Mouse (Mus musculus): ENCODE results near the gene Osbpl5. TPM values are rescaled to one million over a fixed set of nuclear protein-coding genes. Genes with fewer than 3 reads are reported as not detected.

Gene Osbpl5
- polyA plus RNA-seq, 1 experiment from 2014 or later = 47.7 TPM

- DNase-seq (ENCODE audit: low spot score) (peak; percentile 61), ATAC-seq (ENCODE audit: low read depth) (no peak)
- Histone ChIP-seq H3K4me2 (ENCODE audit: low read depth, low read length) (no peak overlapping the region), H3K27me3 (replicated peaks; ENCODE audit: control insufficient read depth, insufficient read depth, low read length) (peaks cover 5% of the 10 kb centered on the region; the same call in 1 of the 2 replicates), H3K9ac (ENCODE audit: low read depth, low read length) (no peak overlapping the region), H3K4me1 (ENCODE audit: control insufficient read depth, insufficient read depth, low read length) (no peaks in the 10 kb centered on the region), H3K9me3 (ENCODE audit: control insufficient read depth, low read length) (no peaks in the 10 kb centered on the region), H3K27ac (replicated peaks; ENCODE audit: low read depth, low read length) (no peak overlapping the region), H3K36me3 (ENCODE audit: control insufficient read depth, insufficient read depth, low read length) (no peaks in the 10 kb centered on the region), H3K4me3 (ENCODE audit: low read depth, low read length) (no peak overlapping the region)
- WGBS = 12% methylated on average over 3 of the region's 3 CpGs
Observed at GRCm38 (mm10) chr7:143763794-143764193, 7.0 kb upstream of the Osbpl5 start.

- DNase-seq (ENCODE audit: low spot score) = no peak
- H3K9me3 ChIP-seq (ENCODE audit: control insufficient read depth, low read length) = no peaks in the 10 kb centered on the region
- WGBS = 65% methylated on average over 3 of the region's 3 CpGs
- H3K36me3 ChIP-seq (ENCODE audit: control insufficient read depth, insufficient read depth, low read length) = no peaks in the 10 kb centered on the region
- H3K4me2 ChIP-seq (ENCODE audit: low read depth, low read length) = no peak overlapping the region
- no peaks in the 10 kb centered on the region; the same call in none of the 2 replicates for H3K27me3 ChIP-seq (replicated peaks; ENCODE audit: control insufficient read depth, insufficient read depth, low read length)
- no peak overlapping the region for H3K27ac ChIP-seq (replicated peaks; ENCODE audit: low read depth, low read length)
- no peak for ATAC-seq (ENCODE audit: low read depth)
- H3K4me1 ChIP-seq (ENCODE audit: control insufficient read depth, insufficient read depth, low read length) = 0 out of 2 replicates have a peak, but pooled peaks cover 7% of the 10 kb centered on the region
- no peak overlapping the region for H3K4me3 ChIP-seq (ENCODE audit: low read depth, low read length)
- H3K9ac ChIP-seq (ENCODE audit: low read depth, low read length) = no peak overlapping the region
Observed at GRCm38 (mm10) chr7:143758956-143759355, 2.2 kb upstream of the Osbpl5 start.

GRCm38 (mm10) chr7:143757696-143758095 is 911 bp upstream of the Osbpl5 start:
- ATAC-seq (ENCODE audit: low read depth) (no peak), DNase-seq (ENCODE audit: low spot score) (no peak)
- 65% methylated on average over 3 of the region's 3 CpGs for WGBS
- H3K36me3 ChIP-seq (ENCODE audit: control insufficient read depth, insufficient read depth, low read length) = no peaks in the 10 kb centered on the region
- no peak overlapping the region for H3K4me3 ChIP-seq (ENCODE audit: low read depth, low read length)
- H3K27me3 ChIP-seq (replicated peaks; ENCODE audit: control insufficient read depth, insufficient read depth, low read length) = no peaks in the 10 kb centered on the region; the same call in none of the 2 replicates
- H3K9me3 ChIP-seq (ENCODE audit: control insufficient read depth, low read length) = no peaks in the 10 kb centered on the region
- H3K9ac ChIP-seq (ENCODE audit: low read depth, low read length) = no peak overlapping the region
- no peak overlapping the region for H3K27ac ChIP-seq (replicated peaks; ENCODE audit: low read depth, low read length)
- H3K4me1 ChIP-seq (ENCODE audit: control insufficient read depth, insufficient read depth, low read length) = 0 out of 2 replicates have a peak, but pooled peaks cover 7% of the 10 kb centered on the region
- H3K4me2 ChIP-seq (ENCODE audit: low read depth, low read length) = peak overlapping the region; percentile 67

- DNase-seq (ENCODE audit: low spot score) = peak; percentile 92
- no peaks in the 10 kb centered on the region; the same call in none of the 2 replicates for H3K27me3 ChIP-seq (replicated peaks; ENCODE audit: control insufficient read depth, insufficient read depth, low read length)
- H3K9me3 ChIP-seq (ENCODE audit: control insufficient read depth, low read length) = no peaks in the 10 kb centered on the region
- WGBS = 7% methylated on average over 15 of the region's 15 CpGs
- H3K36me3 ChIP-seq (ENCODE audit: control insufficient read depth, insufficient read depth, low read length) = no peaks in the 10 kb centered on the region
- ATAC-seq (ENCODE audit: low read depth) = peak; percentile 90
- no peak overlapping the region for H3K27ac ChIP-seq (replicated peaks; ENCODE audit: low read depth, low read length)
- H3K4me3 ChIP-seq (ENCODE audit: low read depth, low read length) = peak overlapping the region; percentile 37
- H3K9ac ChIP-seq (ENCODE audit: low read depth, low read length) = no peak overlapping the region
- H3K4me1 ChIP-seq (ENCODE audit: control insufficient read depth, insufficient read depth, low read length) = 0 out of 2 replicates have a peak, but pooled peaks cover 7% of the 10 kb centered on the region
- peak overlapping the region; percentile 67 for H3K4me2 ChIP-seq (ENCODE audit: low read depth, low read length)
Observed at GRCm38 (mm10) chr7:143757027-143757390, 224 bp upstream of the Osbpl5 start.

DNA sequence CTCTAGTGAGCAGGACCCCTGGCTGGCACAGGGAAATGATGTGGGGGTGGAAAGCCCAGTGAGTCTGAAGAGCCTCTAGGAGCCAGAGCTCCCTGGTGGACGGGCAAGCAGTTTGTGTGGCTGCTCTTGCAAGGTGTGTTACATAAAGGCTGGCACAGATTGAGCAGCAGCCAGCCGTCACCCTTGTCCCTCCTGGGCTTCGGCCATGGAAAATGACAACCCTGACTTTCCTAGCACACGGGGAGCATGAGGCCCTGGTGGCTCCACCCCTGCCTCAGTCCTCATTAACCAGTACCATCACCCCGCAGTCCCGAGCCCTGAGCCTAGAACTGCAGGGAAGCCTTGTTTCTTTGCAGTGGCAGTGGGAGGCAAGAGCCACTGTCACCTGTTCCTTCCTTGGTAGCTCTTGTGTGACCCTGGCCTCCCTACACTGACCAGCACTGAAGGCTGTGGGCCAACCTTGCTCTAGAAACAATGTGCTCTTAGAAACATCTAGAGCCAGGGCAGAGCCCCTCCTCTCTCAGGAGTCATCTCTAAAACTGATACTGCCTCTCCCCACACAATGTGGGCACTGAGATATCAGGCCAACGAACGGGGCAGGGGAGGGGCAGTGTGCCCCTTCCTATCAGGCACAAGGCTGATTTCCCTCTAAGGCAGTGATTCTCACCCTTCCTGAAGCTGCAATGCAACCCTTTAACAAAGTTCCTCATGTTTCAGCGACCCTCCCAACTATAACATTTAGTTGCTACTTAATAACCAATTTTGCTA is 1.2 kb downstream of the Osbpl5 start:
- Histone ChIP-seq H3K9ac (ENCODE audit: low read depth, low read length) (no peak overlapping the region), H3K9me3 (ENCODE audit: control insufficient read depth, low read length) (no peaks in the 10 kb centered on the region), H3K27ac (replicated peaks; ENCODE audit: low read depth, low read length) (no peak overlapping the region), H3K27me3 (replicated peaks; ENCODE audit: control insufficient read depth, insufficient read depth, low read length) (no peaks in the 10 kb centered on the region; the same call in none of the 2 replicates), H3K4me2 (ENCODE audit: low read depth, low read length) (no peak overlapping the region), H3K4me3 (ENCODE audit: low read depth, low read length) (no peak overlapping the region), H3K36me3 (ENCODE audit: control insufficient read depth, insufficient read depth, low read length) (no peaks in the 10 kb centered on the region), H3K4me1 (ENCODE audit: control insufficient read depth, insufficient read depth, low read length) (0 out of 2 replicates have a peak, but pooled peaks cover 7% of the 10 kb centered on the region)
- no peak for ATAC-seq (ENCODE audit: low read depth)
- 71% methylated on average over 9 of the region's 9 CpGs for WGBS
- no peak for DNase-seq (ENCODE audit: low spot score)

DNA sequence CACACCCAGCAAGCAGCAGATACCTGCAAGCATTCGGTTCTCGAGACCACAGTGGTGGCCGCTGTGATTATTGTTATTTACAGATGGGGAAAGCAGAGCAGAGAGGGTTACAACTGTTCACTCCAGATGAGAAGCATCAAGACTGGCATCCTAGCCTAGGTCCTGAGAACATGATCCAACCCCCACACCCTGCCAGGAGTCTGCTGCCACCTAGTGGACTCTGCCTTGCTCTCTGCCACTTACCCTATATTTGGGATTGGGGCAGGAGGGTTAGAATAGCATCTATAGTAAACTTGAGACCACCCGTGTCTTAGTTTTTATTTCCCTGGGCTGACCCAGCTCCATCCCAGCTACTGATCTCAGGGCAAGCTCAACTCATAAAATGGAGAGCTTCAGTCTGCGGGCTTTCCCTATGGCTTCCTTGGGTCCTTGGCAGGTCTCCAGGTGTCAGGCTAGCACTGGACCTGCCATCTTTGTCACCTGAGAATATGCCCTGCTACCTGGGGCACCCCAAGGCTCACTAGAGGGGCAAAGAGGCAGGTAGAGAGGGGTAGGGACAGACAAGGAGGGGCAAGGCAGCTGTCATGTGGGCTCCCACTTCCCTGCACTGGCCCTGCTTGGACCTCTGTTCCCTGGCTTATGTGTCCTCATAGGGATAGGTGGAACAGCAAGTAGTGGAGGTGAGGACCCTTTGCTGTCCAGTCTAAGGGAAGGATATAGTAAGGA is 2.6 kb downstream of the Osbpl5 start:
- Histone ChIP-seq H3K27ac (replicated peaks; ENCODE audit: low read depth, low read length) (no peak overlapping the region), H3K4me2 (ENCODE audit: low read depth, low read length) (no peak overlapping the region), H3K27me3 (replicated peaks; ENCODE audit: control insufficient read depth, insufficient read depth, low read length) (no peaks in the 10 kb centered on the region; the same call in none of the 2 replicates), H3K9ac (ENCODE audit: low read depth, low read length) (no peak overlapping the region), H3K9me3 (ENCODE audit: control insufficient read depth, low read length) (no peaks in the 10 kb centered on the region), H3K36me3 (ENCODE audit: control insufficient read depth, insufficient read depth, low read length) (no peaks in the 10 kb centered on the region), H3K4me1 (ENCODE audit: control insufficient read depth, insufficient read depth, low read length) (0 out of 2 replicates have a peak, but pooled peaks cover 7% of the 10 kb centered on the region), H3K4me3 (ENCODE audit: low read depth, low read length) (no peak overlapping the region)
- 47% methylated on average over 5 of the region's 5 CpGs for WGBS
- DNase-seq (ENCODE audit: low spot score) (peak; percentile 70), ATAC-seq (ENCODE audit: low read depth) (peak; percentile 70; the same call in 1 of the 2 replicates)

- Histone ChIP-seq H3K27me3 (replicated peaks; ENCODE audit: control insufficient read depth, insufficient read depth, low read length) (no peaks in the 10 kb centered on the region; the same call in none of the 2 replicates), H3K4me1 (ENCODE audit: control insufficient read depth, insufficient read depth, low read length) (0 out of 2 replicates have a peak, but pooled peaks cover 7% of the 10 kb centered on the region), H3K27ac (replicated peaks; ENCODE audit: low read depth, low read length) (no peak overlapping the region), H3K4me3 (ENCODE audit: low read depth, low read length) (no peak overlapping the region), H3K9ac (ENCODE audit: low read depth, low read length) (no peak overlapping the region), H3K9me3 (ENCODE audit: control insufficient read depth, low read length) (no peaks in the 10 kb centered on the region), H3K36me3 (ENCODE audit: control insufficient read depth, insufficient read depth, low read length) (no peaks in the 10 kb centered on the region), H3K4me2 (ENCODE audit: low read depth, low read length) (no peak overlapping the region)
- 71% methylated on average over 3 of the region's 3 CpGs for WGBS
- DNase-seq (ENCODE audit: low spot score) = no peak
- ATAC-seq (ENCODE audit: low read depth) = no peak
Observed at GRCm38 (mm10) chr7:143752606-143753005, 4.2 kb downstream of the Osbpl5 start.

GRCm38 (mm10) chr7:143752056-143752455 is 4.7 kb downstream of the Osbpl5 start:
- no peaks in the 10 kb centered on the region for H3K36me3 ChIP-seq (ENCODE audit: control insufficient read depth, insufficient read depth, low read length)

More at GRCm38 (mm10) chr7:143752056-143752455, 4.7 kb downstream of the Osbpl5 start:
- no peak overlapping the region for H3K4me3 ChIP-seq (ENCODE audit: low read depth, low read length)
- H3K9me3 ChIP-seq (ENCODE audit: control insufficient read depth, low read length) = no peaks in the 10 kb centered on the region
- H3K4me2 ChIP-seq (ENCODE audit: low read depth, low read length) = no peak overlapping the region
- H3K27ac ChIP-seq (replicated peaks; ENCODE audit: low read depth, low read length) = no peak overlapping the region
- no peak overlapping the region for H3K9ac ChIP-seq (ENCODE audit: low read depth, low read length)
- H3K27me3 ChIP-seq (replicated peaks; ENCODE audit: control insufficient read depth, insufficient read depth, low read length) = no peaks in the 10 kb centered on the region; the same call in 1 of the 2 replicates
- 0 out of 2 replicates have a peak, but pooled peaks cover 5% of the 10 kb centered on the region for H3K4me1 ChIP-seq (ENCODE audit: control insufficient read depth, insufficient read depth, low read length)
- WGBS = 73% methylated on average over 4 of the region's 4 CpGs
- no peak for DNase-seq (ENCODE audit: low spot score)
- ATAC-seq (ENCODE audit: low read depth) = no peak
